Mouse (Mus musculus) CH12F3 (cell line): Measurements from ENCODE around the gene Serpina3a.

Experiments used
- in situ Hi-C: fragments of 300-500 bp; cut with MboI; formaldehyde crosslinking; loops from 2 replicates; pipeline ENCODE4 v1.14.3; 2020; ENCODE audit warnings: low sequenced_read_pairs

Gene Serpina3a

DNA sequence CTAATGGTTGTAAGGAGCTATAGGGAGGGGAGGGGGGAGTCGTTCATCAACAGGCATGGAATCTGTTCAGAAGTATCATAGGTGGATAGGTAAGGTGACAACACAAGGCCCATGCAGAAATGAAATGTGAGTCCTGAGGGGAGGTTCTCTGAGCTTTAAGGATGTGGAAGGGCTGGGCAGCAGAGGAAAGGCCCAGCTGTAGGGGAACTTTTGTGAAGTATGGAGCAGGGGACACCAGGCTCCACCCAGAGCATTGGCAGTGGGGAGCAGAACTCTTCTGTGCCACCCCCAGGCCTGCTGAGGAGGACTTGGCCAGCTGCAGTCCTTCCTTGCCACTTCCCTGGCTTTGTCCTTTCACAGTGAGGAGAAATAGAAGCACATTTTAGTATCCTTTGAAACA lies 29.0 kb downstream of the Serpina3a start:
- in situ Hi-C loops, result no loop called here

DNA sequence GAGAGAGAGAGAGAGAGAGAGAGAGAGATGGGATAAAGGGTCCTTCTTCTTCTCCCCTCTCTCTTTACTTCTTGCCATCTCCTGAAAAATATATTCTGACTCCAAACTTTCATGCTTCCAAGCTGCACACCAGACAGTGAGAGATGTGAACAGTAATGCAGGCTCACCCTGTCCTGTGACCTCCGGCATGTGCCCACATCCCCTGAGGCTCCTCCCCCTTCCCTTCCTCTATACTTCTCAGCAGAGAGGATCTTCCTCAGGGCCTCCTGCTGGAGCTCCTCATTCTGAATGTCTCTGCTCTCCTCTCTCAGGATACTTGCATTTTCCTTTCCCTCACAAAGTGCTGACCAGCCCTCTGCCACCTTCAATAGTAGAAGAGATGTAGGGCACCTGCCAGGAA lies 29.9 kb downstream of the Serpina3a start:
- in situ Hi-C loops, result no loop called here

- in situ Hi-C loops, result no loop called here
Observed at GRCm38 (mm10) chr12:104143286-104143685, 30.8 kb downstream of the Serpina3a start.

GRCm38 (mm10) chr12:104145571-104145970 lies 33.0 kb downstream of the Serpina3a start:
- in situ Hi-C loops, result no loop called here

DNA sequence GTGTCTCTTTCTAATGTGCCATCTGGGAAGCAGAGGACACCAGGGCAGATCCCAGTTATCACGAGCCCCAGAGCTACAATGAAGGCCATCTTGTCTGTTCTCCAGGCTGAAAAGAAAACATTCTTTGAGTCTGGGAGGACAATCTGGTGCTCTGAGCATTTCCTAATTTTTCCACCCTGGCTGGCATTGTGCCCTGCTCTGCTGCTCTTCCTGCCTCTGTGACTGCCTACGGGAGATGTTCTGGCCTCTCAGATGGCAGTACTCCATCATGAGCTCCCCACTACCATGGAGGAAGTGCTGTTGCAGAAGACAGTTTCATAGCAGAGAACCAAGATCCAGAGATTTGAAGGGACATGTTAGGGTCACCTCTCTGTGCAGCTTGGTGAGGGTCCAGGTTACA lies 39.5 kb downstream of the Serpina3a start:
- in situ Hi-C loops, result no loop called here

GRCm38 (mm10) chr12:104153041-104153645 lies 40.6 kb downstream of the Serpina3a start:
- in situ Hi-C loops, result no loop called here

DNA sequence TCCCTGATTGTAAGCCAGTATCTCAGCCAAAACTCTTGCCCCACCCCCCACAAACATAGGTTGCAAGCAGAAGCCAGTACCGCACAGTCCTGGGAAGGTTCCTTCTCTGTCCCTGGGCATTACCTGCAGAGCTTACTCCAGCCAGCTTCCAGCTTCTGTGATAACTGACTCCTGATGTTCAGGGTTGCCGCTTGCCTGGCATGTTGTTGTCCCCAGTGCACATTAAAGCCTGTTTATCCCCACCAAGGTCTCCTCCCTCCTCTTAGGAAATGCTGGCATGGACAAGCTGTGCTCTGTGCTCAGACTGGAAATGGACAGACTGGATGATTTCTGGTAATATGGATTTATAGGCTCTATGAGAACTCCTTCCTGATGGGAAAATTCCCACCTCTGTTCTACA lies 41.1 kb downstream of the Serpina3a start, which contains the start of gene Serpina3c:
Gene Serpina3c (minus strand): TSS at position 215 of the 400 bp plus-strand sequence.
- in situ Hi-C loops, result no loop called here
